Mouse (Mus musculus): Measurements from ENCODE around the gene Ints3.

GRCm38 (mm10) chr3:90408721-90409120 lies 24.7 kb downstream of the Ints3 start:
- no peak for TF ChIP-seq CTCF (IDR thresholded peaks at IDR 0.05; ENCODE audit: insufficient read depth, low read length)
- no peak for TF ChIP-seq POLR2A (IDR thresholded peaks at IDR 0.05; ENCODE audit: borderline replicate concordance, extremely low read depth, low read depth, low read length)

Measured in lung, adult 2 months (tissue).